Mouse (Mus musculus) adrenal gland, postnatal 14 days (tissue): ENCODE results near the gene Hoxd1. TPM values are rescaled to one million over a fixed set of nuclear protein-coding genes. Genes with fewer than 3 reads are reported as not detected.

Source experiments
- DNase-seq: peaks from one replicate; pipeline ENCODE4 v3.0.0; 2021; ENCODE audit warnings: mixed read lengths
- microRNA-seq, 2 experiments: library from miRNA; unstranded; fragments of <30 nt; microRNA quantifications; one replicate each; pipeline ENCODE4 v1.2.0; 2021
- total RNA-seq: library from RNA; stranded (reverse); gene quantifications from 2 replicates; pipeline ENCODE4 v1.2.3, GENCODE M21; 2021

Gene Hoxd1
- total RNA-seq, 1 experiment from 2014 or later, result not detected

GRCm38 (mm10) chr2:74748436-74748995 lies 14.3 kb upstream of the Hoxd1 start:
- DNase-seq, result no peak

GRCm38 (mm10) chr2:74749337-74750121 lies 13.3 kb upstream of the Hoxd1 start:
- DNase-seq, result peak; percentile 54

- no peak for DNase-seq
Observed at GRCm38 (mm10) chr2:74750731-74751250, 12.0 kb upstream of the Hoxd1 start.

GRCm38 (mm10) chr2:74751861-74752260 lies 10.9 kb upstream of the Hoxd1 start:
- DNase-seq, result no peak

- DNase-seq, result no peak
Observed at GRCm38 (mm10) chr2:74752431-74753174, 10.2 kb upstream of the Hoxd1 start.

- DNase-seq, result no peak
Observed at GRCm38 (mm10) chr2:74753175-74753523, 9.6 kb upstream of the Hoxd1 start.

GRCm38 (mm10) chr2:74753711-74754110 lies 9.1 kb upstream of the Hoxd1 start:
- DNase-seq, result no peak

GRCm38 (mm10) chr2:74760146-74760545 lies 2.6 kb upstream of the Hoxd1 start:
- DNase-seq, result no peak

- DNase-seq, result no peak
Observed at GRCm38 (mm10) chr2:74761941-74762340, 839 bp upstream of the Hoxd1 start.

GRCm38 (mm10) chr2:74763245-74763735 lies 510 bp downstream of the Hoxd1 start:
- DNase-seq, result peak; percentile 16

- no peak for DNase-seq
Observed at GRCm38 (mm10) chr2:74763976-74764375, 1.2 kb downstream of the Hoxd1 start.

GRCm38 (mm10) chr2:74774359-74774758 lies 11.6 kb downstream of the Hoxd1 start:
- no peak for DNase-seq

GRCm38 (mm10) chr2:74777536-74778275 lies 14.9 kb downstream of the Hoxd1 start:
- DNase-seq, result peak; percentile 15

- no peak for DNase-seq
Observed at GRCm38 (mm10) chr2:74781386-74781785, 18.6 kb downstream of the Hoxd1 start.

- no peak for DNase-seq
Observed at GRCm38 (mm10) chr2:74795531-74795930, 32.8 kb downstream of the Hoxd1 start.

GRCm38 (mm10) chr2:74808431-74808830 lies 45.7 kb downstream of the Hoxd1 start:
- DNase-seq, result no peak

Small RNA genes within 50 kb of the gene (microRNA-seq; reads per million reads assigned to microRNA genes)
- 14,973 to 18,108 reads per million in 2 experiments for gene Mir10b

Other genes starting within 250 kb of the Hoxd1 start
- 12.8 and 13.5 TPM in 2 replicates for gene Lnpk, start 183.5 kb upstream of the Hoxd1 start, total RNA-seq
- gene Evx2, start 103.4 kb upstream of the Hoxd1 start, total RNA-seq, result not detected in 2 replicates
- gene Hoxd13, start 94.7 kb upstream of the Hoxd1 start, total RNA-seq, result not detected in 2 replicates
- gene Hoxd12, start 88.0 kb upstream of the Hoxd1 start, total RNA-seq, result not detected in 2 replicates
- gene Hoxd11, start 83.4 kb upstream of the Hoxd1 start, total RNA-seq, result not detected in 2 replicates
- 0.71 TPM in 1 of 2 replicates, not detected in the other for gene Hoxd10, start 71.1 kb upstream of the Hoxd1 start, total RNA-seq
- 3.8 and 5.8 TPM in 2 replicates for gene Hoxd9, start 65.3 kb upstream of the Hoxd1 start, total RNA-seq
- gene Hoxd8, start 58.4 kb upstream of the Hoxd1 start, total RNA-seq, result 24.6 and 24.9 TPM in 2 replicates
- 0.85 and 0.98 TPM in 2 replicates for gene Hoxd3, start 51.1 kb upstream of the Hoxd1 start, total RNA-seq
- gene Hoxd4, start 51.1 kb upstream of the Hoxd1 start, total RNA-seq, result 13.9 and 17.8 TPM in 2 replicates
- gene Gm28230, start 36.3 kb upstream of the Hoxd1 start, total RNA-seq, result 1.4 and 1.7 TPM in 2 replicates
- gene Mtx2, start 62.8 kb downstream of the Hoxd1 start, total RNA-seq, result 99.7 and 107 TPM in 2 replicates